Mouse (Mus musculus) embryo, embryonic 11 days (tissue): Measurements from ENCODE around the gene Tmem177.

Experiments
- DNase-seq: peaks from one replicate; pipeline ENCODE4 v3.0.0-alpha.2; 2015

Gene Tmem177

DNA sequence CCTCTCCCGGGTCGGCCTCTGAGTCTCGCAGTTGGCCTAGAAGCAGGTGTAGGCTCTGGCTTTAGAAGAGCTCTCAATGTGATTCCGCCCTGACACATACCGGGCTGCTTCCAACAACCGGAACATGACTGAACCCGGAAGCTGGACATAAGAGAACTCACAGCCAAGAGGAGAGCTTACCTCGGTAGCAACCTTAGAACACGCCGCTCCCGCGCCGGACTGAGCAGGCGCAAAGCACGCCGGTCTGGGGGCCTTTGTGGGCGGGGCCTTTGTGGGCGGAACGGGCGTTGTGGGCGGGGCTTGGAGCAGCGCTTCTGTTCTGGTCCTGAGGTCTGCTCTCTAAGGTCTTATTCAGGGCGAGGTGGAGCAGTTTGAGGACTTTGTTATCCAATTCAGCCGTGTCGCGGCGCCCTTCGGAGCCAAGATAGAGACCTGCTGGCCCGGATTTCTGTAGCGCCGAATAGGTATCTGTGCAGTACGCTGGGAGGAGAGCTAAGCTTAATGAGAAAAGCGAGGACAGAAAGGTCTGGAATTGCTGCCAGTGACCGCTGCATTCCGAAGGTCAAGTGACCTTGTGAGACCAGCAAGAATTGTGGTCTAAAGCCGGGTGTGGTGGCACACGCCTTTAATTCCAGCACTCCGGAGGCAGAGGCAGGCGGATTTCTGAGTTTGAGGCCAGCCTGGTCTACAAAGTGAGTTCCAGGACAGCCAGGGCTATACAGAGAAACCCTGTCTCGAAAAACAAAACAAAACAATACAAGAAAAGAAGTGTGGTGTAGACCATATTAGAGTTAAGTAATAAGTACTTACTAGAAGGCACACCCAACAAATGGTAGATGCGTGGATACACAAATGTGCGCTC, at the start of gene Tmem177:
TSS of gene Tmem177 (minus strand) at position 256 of the 862 bp plus-strand sequence.
- peak; percentile 96 for DNase-seq

DNA sequence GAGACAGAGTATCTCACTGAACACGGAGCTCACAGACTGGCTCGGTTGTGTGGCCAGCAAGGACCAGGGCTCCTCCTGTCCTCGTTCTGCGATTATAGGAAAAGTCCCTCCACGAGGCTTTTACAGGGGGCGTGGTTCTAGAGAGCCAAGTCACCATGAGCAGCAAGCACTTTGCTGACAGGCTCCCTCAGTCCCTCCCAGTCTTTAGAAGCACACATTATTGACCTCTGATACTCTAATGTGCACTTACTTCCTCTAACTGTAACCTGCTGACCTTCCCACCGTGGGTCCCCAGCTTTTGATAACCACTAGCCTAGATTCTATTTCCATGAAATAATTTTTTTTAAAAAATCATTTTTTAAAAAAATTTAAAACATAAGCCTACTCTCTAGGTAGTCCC, 46.9 kb upstream of the Tmem177 start:
- DNase-seq: no peak

DNA sequence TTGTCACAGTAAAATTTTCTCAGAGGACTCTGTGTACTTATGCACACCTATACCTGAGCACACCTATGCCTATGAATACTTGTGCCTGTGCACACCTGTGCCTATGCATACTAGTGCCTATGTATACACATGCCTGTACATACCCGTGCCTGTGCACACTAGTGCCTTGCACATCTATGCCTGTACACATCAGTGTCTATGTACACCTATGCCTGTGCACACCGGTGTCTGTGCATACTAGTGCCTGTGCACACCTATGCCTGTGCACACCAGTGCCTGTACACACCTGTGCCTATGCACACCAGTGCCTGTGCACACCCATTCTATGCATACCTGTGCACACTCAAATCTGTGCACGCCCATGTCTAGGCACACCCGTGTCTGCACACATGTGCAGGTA, 46.5 kb upstream of the Tmem177 start:
- no peak for DNase-seq

DNA sequence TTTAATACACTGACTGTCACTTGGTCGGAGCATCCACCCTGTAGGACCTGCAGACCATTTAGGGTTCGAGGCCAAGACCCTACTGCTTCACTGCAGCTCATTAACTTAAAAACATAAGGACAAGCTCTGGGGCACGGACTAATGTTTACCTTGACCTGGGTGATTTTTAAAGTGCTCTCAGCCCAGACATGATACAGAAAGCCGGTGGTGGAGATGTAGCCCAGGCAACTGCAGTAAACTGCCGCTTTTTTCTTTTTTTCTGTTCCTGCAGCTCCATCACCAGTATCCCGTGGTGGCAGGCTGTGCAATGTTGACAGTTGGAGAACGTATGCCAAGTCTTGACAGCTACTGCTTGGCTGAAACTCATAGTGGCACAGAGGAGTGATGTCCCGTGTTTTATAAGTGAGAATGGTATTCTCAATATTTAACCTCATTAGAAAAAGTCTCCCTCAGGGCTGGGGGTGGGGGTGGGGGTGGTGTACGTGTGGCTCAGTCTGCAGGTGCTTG, 44.8 kb upstream of the Tmem177 start:
- DNase-seq: no peak

DNA sequence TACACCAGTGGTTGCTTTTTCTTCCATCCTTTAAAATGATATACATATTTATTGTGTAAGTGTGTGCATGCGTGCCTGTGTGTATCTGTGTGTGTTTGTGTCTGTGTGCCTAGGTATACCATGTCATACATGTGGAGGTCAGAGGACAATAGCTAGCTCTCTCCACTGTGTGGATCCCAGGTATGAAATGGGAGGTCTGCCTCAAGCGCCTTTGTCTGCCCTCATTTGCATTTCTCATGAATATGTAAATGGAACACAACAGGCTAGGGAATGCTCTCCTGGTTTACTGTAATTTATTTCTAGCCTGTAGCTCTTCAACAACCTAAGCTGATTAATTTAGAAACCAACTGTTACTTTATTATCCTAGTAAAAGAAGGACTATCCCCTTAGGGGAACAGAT, 41.7 kb upstream of the Tmem177 start:
- DNase-seq: no peak

DNA sequence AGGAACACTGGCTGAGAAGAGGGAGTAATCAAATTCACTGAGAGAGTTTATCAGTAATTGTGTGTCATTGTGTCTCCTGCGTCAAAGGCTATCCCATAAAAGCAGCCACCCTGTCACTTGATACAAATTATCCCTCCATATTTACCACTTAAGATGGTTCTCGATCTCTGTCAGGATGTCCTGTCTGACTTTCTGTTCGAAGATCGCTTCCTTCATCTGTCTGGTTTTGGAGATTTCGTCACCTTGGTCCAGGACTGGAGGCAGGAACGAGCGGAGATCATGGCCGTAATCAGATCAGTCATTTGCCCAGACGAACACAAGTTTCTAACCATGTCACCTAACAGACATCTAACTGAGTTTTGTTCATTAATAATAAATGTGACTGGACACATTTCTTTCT, 40.4 kb upstream of the Tmem177 start:
- DNase-seq: no peak

DNA sequence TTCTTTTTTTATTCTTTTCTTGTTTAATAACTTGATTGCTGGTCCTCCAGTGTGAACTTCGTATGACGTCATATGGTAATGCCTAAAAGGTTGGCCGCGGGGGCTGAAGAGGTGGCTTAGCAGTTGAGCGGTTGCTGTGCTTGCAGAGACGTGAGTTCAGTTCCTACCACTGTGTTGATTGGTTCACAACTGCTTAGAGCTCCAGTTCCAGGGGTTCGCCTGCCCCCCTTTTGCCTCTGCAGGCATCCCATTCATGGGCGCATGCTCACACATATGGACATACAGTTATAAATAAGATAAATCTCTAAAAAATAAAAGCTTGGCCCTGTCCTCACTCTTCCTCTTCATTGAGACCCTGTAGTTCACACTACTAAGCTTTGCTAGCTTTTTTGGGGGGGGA, 37.1 kb upstream of the Tmem177 start:
- no peak for DNase-seq

DNA sequence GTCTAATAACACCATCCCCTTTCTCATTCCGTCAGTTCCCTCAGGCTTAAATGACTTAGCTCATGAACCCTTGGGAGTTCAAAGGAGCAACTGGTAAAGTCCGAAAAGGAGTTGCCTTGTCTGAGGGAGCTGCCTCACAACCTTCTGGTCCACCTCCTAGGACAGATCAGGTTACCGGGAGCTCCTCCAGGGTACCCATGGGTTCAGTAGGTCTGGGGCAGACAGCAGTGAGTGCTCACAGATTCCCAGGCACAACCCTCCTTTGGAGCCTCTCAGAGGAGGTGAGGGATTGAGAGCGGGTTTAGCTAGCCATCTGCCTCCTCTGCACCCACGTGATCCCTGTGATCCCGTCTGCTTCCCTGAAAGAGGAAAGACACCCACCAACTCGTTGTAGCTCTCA, 23.9 kb upstream of the Tmem177 start:
- DNase-seq: no peak

DNA sequence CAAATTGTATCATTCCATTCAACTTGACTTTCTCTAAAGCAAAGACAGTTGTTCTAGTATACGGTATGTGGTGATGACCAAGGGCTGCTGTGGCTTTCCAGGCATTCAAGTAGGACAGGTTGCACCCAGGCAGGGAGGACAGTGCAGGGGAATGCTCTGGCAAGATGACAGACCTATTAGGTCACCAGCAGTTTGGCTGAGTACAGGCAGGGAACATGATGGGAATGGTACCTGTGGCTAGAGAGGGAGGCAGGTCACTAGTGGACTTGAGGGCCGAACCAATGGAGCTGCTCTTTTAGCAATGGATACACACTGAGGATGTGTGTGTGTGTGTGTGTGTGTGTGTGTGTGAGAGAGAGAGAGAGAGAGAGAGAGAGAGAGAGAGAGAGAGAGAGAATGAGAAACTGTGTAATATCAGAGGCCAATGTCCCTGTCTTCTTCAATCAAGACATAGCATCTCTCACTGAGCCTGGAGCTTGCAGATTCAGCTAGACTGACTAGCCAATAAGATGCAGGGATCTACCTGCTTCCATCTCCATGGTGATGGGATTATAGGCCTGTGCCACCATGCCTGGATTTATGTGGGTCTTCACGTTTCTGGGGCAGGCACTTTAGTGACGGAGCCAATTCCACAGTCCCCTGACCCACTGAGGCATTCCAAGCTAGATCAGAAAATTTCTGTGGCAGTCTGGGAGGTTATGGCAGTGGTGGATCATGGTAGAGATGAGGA, 18.6 kb upstream of the Tmem177 start:
- no peak for DNase-seq

DNA sequence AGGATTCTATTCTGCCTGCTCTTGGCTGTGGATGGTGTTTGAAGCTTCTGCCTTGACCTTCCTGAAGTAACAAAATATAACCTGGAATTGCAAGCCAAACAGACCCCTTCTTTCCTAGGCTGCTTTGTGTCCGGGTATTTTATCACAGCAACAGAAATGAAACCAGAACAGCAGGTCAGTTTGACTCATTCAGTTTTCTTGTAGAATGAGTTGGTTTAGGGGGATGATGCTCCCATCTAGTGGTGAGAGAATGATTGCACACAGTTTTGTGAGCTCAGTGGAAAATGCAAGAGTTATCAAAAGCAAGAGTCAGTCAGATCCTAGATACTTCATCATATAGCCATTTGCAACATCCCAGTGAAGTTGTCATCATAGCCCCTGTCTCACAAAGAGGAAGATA, 16.7 kb upstream of the Tmem177 start:
- DNase-seq: peak; percentile 20

DNA sequence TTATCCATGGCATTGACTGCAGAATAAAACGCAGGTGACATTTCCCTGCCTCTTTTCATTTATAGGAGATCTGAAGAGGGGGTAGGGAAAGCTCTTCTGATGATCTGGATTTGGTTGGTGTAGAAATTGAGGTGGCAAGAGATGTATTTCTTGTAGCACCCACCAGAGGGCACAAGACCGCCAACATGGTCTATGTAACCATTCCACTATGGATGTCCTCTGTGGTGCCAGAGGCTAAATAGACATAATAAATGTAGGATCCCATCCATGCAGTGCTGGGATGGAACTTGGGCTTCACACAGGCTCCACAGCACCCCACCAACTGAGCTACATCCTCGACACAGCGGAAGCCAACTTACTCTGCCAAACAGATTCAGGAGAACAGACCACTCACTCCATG, 6.3 kb upstream of the Tmem177 start:
- no peak for DNase-seq

DNA sequence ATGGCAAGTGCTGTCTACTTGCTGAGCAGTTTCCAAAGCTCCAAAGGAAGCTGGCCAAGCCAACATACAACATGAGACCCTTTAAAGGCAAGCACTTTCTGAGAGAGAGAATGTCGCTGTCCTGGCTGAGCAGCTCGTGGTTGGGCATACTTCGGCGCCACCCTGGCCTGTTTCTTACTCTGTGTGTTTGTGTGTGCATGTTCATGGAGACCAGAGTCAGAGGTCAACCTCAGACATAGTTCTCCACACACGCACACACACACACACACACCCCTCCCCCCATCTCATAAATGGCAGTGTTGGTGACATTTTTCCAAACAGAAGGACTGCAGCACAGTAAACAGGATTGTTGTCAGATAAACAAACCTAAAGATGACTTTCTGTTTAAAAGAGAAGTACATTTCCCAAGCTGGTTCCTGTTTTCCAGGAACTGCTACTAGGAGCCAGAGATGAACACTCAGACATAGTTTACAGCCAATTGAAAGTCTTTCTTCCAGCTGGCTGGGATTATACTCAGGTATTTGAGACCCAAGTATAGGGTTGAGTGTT, 3.9 kb upstream of the Tmem177 start:
- no peak for DNase-seq

DNA sequence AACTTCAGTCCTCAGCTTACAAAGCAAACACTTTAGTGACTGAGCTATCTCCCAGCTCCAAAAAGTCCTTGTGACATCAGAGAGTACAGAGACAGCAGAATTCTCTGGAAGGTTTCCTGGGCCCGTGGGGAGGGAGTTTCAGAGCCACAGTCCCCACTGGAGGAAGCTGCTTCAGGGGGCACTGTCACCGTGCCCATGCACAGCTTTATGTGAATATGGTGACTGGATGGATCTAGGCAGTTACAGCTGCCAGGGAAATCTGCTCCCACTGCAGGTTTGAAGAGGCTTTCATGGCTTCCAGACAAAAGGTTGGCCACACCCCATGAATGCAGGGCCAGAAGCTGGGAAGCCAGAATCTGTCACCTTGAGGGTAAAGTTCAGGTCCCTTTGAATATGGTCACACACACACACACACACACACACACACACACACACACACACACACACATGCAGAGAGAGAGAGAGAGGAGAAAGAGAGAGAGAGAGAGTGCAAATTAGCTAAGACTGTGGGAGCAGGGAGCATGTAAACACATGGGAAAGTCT, 5.7 kb downstream of the Tmem177 start:
- no peak for DNase-seq

DNA sequence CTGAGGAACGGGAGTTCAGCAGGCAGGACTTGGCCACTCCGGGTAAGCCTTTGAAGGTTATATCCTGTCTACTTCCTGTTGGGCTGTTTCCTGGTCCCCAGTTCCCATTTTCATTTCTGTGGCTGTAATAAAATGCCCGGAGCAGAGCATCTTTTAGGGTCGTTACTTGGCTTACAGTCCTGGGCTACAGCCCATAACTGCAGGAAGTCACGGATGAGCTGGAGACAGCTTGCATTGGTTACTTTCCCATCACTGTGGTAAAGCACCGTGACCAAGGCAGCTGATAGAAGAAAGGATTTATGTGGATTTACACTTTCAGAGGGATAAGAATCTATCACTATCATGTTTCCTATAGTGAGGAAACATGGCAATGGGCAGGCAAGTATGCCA, 9.8 kb downstream of the Tmem177 start:
- DNase-seq: peak; percentile 12

DNA sequence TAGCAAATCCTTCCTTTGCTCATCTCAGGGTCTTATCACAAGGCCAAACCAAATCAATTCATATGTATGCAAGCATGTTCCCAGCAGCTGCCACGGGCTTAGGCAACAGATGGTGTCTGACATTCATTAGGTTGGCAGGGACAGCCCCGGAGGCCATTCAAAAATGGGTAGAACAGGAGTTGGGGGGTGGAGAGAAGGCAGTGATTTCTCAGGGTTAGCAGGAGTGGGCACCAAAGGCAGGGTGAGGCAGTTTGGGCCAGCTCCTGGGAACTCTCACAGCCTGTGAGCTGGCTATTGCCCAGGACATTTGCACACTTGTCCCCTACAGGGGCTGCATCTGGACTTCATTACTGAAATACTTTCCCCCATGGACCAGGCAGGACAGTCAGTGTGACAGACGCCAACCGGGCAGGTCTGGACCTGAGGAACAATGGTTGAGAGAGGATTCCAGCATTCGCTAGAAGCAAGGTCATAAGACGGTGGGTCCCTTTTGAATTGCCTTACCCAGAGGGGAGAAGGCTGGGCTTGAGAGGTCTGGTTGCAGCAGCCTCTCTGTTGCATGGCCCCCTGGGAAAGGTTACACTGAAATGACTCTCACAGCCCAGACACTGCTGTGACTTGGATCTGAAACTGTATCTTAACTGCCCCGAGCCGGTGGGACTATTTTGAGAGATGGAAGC, 10.3 kb downstream of the Tmem177 start:
- DNase-seq: peak; percentile 46

DNA sequence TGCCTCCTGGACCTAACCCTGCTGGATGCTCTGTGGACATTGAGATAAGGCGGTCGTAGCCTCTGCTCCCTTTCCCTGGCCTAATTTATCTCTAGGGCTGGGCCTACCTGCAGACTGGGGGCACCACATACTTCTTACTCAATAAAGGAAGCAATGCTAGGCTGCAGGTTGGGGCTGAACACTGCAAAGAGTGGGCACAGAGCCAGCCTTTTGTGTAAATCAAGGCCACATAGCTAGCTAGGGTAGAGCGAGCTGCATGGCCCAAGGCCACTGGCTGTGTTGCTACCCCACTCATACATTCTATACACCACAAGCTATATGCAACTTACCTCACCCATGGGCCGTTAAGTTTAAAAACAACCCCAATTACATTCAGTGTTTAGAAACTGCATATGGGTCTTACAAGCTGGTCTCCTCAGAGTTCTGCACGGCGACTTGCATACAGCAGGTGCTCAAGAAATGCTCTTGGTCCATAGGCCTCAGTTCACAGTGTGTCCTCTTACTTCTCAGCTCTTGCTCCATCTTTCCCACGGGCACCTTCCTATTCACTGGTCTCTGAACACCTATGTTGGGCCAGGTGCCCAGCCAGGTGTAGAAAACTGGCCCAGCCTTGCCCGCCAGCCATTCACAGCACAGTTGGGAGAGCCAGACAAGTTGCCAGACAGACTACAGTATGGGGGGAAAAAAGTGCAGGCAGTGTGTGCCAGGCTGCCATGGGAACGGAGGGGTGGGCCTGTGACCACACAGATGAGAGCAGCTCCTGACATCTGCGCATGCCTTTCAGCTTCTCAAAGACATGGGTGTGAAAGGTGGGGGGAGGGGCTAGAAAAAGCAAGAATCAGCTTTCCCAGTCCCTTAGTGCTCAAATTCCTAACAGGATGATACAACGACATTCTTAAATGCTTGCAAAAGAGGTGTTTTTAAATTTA, 13.5 kb downstream of the Tmem177 start:
- peak; percentile 32 for DNase-seq

DNA sequence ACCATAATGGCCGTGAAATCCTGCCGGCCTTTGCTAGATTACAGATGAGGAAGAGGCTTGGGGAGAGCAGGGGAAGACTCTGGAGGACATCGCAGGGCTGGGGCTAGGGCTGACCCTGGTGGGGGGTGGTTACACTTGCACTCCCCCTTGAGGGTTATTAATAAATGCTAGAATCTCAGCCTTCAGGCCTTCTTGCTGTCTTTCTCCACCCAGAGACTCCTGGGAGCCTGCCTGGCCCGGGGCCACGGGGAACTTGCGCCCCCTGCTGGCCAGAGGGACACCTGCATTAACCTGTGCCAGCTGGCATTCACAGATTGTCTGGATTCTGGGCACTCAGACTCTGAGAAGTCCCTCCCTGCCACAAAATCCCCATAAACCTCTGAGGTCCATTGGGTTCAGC, 18.1 kb downstream of the Tmem177 start:
- DNase-seq: peak; percentile 74

DNA sequence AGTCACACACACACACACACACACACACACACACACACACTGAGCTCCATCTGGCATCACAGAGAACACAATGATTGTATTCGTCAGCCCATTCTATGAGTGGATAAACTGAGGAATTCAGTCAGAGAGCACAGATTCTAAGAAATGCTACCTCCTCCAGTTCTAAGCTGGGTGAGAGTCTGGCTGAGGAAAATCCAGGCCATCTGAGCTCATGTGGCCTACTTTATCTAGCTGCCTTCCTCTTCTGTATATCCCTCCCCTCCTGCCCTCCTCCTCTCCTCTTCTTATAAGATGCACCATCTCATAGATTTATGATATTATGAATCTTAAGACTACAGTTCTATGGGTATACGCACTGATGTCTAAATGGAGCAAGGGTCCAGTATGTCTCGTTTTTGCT, 19.4 kb downstream of the Tmem177 start:
- DNase-seq: no peak

DNA sequence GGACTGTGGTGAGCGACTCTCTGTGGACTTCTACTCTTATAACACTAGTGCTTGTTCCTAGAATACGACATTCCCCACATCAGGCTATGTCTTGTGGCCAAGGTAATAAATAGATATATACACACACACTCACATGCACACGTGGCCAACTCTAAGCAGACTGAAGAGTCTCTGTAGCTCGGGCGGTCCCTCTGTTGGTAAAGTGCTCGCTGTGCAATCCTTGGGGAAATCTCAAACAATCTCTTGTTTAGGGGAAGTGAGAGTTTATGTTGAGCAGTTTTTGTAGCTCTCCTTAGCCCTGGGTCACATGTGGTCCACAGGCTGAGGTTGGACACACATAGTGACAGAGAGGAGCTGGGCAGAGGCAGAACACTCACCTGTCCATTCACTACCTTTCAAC, 20.1 kb downstream of the Tmem177 start:
- no peak for DNase-seq

DNA sequence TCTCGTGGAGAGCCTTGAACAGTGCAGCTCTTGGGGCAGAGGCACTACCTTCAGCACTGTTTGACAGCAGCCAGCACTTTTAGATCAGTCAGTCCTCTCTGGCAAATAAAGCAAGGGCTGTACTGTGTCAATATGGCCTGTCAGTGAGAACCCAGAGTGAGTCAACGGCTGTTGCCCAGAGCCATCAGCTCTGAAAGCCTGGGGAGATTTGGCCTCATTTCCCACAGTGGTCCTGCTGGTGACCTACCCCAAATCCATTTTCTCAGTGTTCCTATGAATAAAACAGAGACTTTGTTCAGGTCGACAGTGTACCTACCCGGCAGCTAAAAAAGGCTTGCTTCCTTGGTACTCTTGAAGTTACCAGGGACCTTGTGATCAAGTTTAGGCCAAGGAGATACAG, 21.1 kb downstream of the Tmem177 start:
- no peak for DNase-seq

DNA sequence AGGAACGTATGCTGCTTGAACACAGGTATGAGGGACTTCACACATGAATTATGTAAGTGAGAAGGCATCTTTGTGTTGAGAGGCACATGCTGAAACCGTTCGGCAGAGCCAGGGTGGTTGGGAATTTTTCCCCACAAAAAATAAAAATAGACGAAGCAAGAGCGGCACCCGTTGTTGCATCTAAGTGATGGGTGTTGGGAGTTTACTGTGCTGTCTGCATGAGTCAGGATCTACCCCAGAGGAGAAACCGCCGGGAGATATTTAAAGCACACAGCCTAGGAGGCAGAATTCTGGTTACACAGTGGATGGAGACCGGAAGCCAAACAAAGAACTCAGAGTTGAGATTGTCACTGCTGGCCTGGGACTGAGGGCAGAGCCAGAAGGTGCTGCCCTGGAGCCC, 21.9 kb downstream of the Tmem177 start:
- no peak for DNase-seq

DNA sequence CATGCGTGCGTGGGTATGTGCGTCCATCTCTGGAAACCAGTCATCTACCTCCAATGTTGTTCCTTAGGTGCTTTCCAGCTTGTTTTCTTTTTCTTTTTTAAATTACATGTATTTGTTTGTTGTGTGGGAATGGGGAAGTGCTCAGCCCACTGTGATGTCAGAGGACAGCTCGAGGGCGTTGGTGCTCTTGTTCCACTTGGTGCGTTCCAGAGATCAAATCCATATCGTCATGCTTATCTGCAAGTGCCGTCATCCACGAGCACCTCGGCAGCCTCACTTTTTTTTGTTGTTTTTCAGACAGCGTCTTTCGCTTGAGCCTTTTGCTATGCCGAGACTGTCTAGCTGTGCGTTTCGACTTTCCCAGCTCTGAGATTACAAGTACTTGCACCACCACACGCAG, 23.7 kb downstream of the Tmem177 start:
- no peak for DNase-seq
